Mouse (Mus musculus) 3T3-L1 (cell line): Measurements from ENCODE around the gene Amer3.
A peak's percentile ranks its signal among the peaks of the same experiment; 100 is the strongest.
"Not testable (repeated sequence)": the region's sequence is repeated elsewhere in the genome, so short reads cannot be mapped to it uniquely, and the experiment has no call there.

Source experiments
- DNase-seq: peaks from one replicate; pipeline ENCODE4 v3.0.0-alpha.2; 2015; ENCODE audit warnings: low read depth, low spot score

Gene Amer3

GRCm38 (mm10) chr1:34601323-34602047, 22.0 kb downstream of the Amer3 start:
- DNase-seq: no peak

GRCm38 (mm10) chr1:34602363-34602762, 22.9 kb downstream of the Amer3 start:
- peak; percentile 91 for DNase-seq

- DNase-seq: no peak
Observed at GRCm38 (mm10) chr1:34613801-34614200, 34.3 kb downstream of the Amer3 start.

GRCm38 (mm10) chr1:34620116-34620515, 40.7 kb downstream of the Amer3 start:
- DNase-seq: not testable (repeated sequence)

- DNase-seq: not testable (repeated sequence)
Observed at GRCm38 (mm10) chr1:34620761-34621160, 41.3 kb downstream of the Amer3 start.

GRCm38 (mm10) chr1:34635711-34636110, 56.3 kb downstream of the Amer3 start:
- DNase-seq: no peak
